In the genomic region with DNA sequence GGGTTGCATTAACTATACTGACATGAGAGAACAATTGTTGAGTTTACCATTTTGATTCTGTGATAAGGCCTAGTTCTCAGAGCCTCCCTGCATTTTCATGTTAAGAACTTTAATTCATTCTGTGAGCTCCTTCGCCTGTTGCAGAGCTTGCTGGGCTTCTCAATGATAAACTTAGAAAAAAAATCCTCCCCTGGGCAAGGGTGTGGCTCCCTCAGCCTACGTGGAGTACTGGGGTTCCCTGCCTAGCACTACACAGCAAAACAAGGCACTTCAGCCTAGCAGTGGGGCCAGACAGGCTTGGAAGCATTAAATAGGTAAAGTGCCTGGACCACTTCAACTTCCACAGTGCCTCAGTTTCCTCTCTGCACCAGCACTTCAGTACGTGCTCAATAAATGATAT, we compare ENCODE assay signal across 21 mouse cellular contexts. TPM values are rescaled to one million over a fixed set of nuclear protein-coding genes. Genes with fewer than 3 reads are reported as not detected.
DNase-seq lines count a peak whose midpoint lies in the region; ATAC-seq and TF ChIP-seq lines count a peak whose summit lies in the region.
"Had no signal": no experiment of that assay in that cellular context is flagged by ENCODE, and none has a peak within 500 bp of the region (broad histone marks: within the 10 kb centered on the region; RNA-seq: fewer than 3 reads in every experiment).

No protein-coding gene starts in this region.

- DNase-seq in heart, postnatal 36 days, result no peak
- no peak for DNase-seq in lung, postnatal 0 days (ENCODE audit: low spot score)
- DNase-seq in lung, adult 2 months, result no peak
- no peak for DNase-seq in embryo, embryonic 9.5 days (ENCODE audit: extremely low spot score)
- no peak for DNase-seq in cerebellum, adult 8-10 months
- DNase-seq in frontal cortex, postnatal 14 days (ENCODE audit: low spot score in 2 of 2), result no peak
- DNase-seq: cerebellum, adult 11-12 months had no signal

- intact Hi-C loops in heart, postnatal 36 days (cut with DNase I), result no loop called here

- no peak overlapping the region for H3K4me2 ChIP-seq in heart, embryonic 12.5 days
- 0 out of 2 replicates have a peak overlapping the region, but pooled peaks have one; percentile 20 for H3K4me2 ChIP-seq in lung, postnatal 0 days (replicated peaks; ENCODE audit: low read depth, low read length)
- no peak overlapping the region for H3K4me2 ChIP-seq in intestine, postnatal 0 days (replicated peaks; ENCODE audit: low read depth)

- TF ChIP-seq EP300 in lung, postnatal 0 days (IDR thresholded peaks at IDR 0.05), result no peak

- no peak for TF ChIP-seq CTCF in lung, postnatal 0 days (IDR thresholded peaks at IDR 0.05)
- TF ChIP-seq CTCF in lung, adult 2 months (IDR thresholded peaks at IDR 0.05; ENCODE audit: insufficient read depth, low read length), result no peak
- TF ChIP-seq CTCF in intestine, postnatal 0 days (IDR thresholded peaks at IDR 0.05; ENCODE audit: low read depth), result no peak

- peak overlapping the region; percentile 90 for H3K27ac ChIP-seq in heart, embryonic 12.5 days (ENCODE audit: poor library complexity, severe bottlenecking)
- 0 out of 2 replicates have a peak overlapping the region, but pooled peaks have one; percentile 17 for H3K27ac ChIP-seq in lung, postnatal 0 days (ENCODE audit: low read length)
- H3K27ac ChIP-seq in intestine, postnatal 0 days (ENCODE audit: low read depth, low read length), result 0 out of 2 replicates have a peak overlapping the region, but pooled peaks have one; percentile 31
- H3K27ac ChIP-seq: kidney, postnatal 0 days; liver, embryonic 14.5 days had no signal

- H3K27me3 ChIP-seq in heart, embryonic 12.5 days (replicated peaks), result no peaks in the 10 kb centered on the region
- no peaks in the 10 kb centered on the region for H3K27me3 ChIP-seq in lung, postnatal 0 days (replicated peaks; ENCODE audit: insufficient read depth, low read length)
- no peaks in the 10 kb centered on the region for H3K27me3 ChIP-seq in intestine, postnatal 0 days (replicated peaks; ENCODE audit: control insufficient read depth, insufficient read depth, low read length)

- H3K4me3 ChIP-seq in heart, embryonic 12.5 days, result no peak overlapping the region
- no peak overlapping the region for H3K4me3 ChIP-seq in lung, postnatal 0 days (ENCODE audit: low read depth, low read length)
- no peak overlapping the region for H3K4me3 ChIP-seq in lung, adult 2 months (replicated peaks; ENCODE audit: extremely low read depth, low read depth, low read length)
- H3K4me3 ChIP-seq in intestine, postnatal 0 days (ENCODE audit: low read depth, low read length), result no peak overlapping the region
- H3K4me3 ChIP-seq: erythroblast, embryonic 14.5 days had no signal

- no peak overlapping the region for H3K9ac ChIP-seq in heart, embryonic 12.5 days
- no peak overlapping the region for H3K9ac ChIP-seq in lung, postnatal 0 days (replicated peaks; ENCODE audit: low read depth)
- no peak overlapping the region for H3K9ac ChIP-seq in intestine, postnatal 0 days (ENCODE audit: low read depth, low read length)
- H3K9ac ChIP-seq: liver, embryonic 14.5 days had no signal

- peaks cover 32% of the 10 kb centered on the region for H3K36me3 ChIP-seq in heart, embryonic 12.5 days
- no peaks in the 10 kb centered on the region; the same call in 1 of the 2 replicates for H3K36me3 ChIP-seq in lung, postnatal 0 days (ENCODE audit: insufficient read depth, low read length)
- H3K36me3 ChIP-seq in intestine, postnatal 0 days (ENCODE audit: control insufficient read depth, insufficient read depth), result peaks cover 8% of the 10 kb centered on the region; the same call in 1 of the 2 replicates

- H3K4me1 ChIP-seq in heart, embryonic 12.5 days (replicated peaks), result peaks cover 14% of the 10 kb centered on the region
- H3K4me1 ChIP-seq in lung, postnatal 0 days (ENCODE audit: insufficient read depth, low read depth, low read length), result peaks cover 4% of the 10 kb centered on the region; the same call in 1 of the 2 replicates
- H3K4me1 ChIP-seq in lung, adult 2 months (ENCODE audit: control insufficient read depth, insufficient read depth, low read length), result peaks cover 11% of the 10 kb centered on the region
- H3K4me1 ChIP-seq in intestine, postnatal 0 days (replicated peaks; ENCODE audit: control insufficient read depth, insufficient read depth, low read length), result peaks cover 7% of the 10 kb centered on the region; the same call in 1 of the 2 replicates

- no peak for ATAC-seq in heart, embryonic 12.5 days (ENCODE audit: insufficient number of reproducible peaks, low FRiP score)
- no peak for ATAC-seq in lung, postnatal 0 days
- ATAC-seq in intestine, postnatal 0 days, result no peak
- ATAC-seq: inflammation-experienced regulatory T-cells, adult 6 months; midbrain, embryonic 16.5 days had no signal

- no peaks in the 10 kb centered on the region for H3K9me3 ChIP-seq in heart, embryonic 12.5 days (replicated peaks)
- no peaks in the 10 kb centered on the region for H3K9me3 ChIP-seq in lung, postnatal 0 days (ENCODE audit: low read length)
- H3K9me3 ChIP-seq in intestine, postnatal 0 days (ENCODE audit: control insufficient read depth), result no peaks in the 10 kb centered on the region

- no peak for TF ChIP-seq POLR2A in lung, adult 2 months (IDR thresholded peaks at IDR 0.05; ENCODE audit: borderline replicate concordance, extremely low read depth, low read depth, low read length)

- 62% methylated on average over 3 of the region's 3 CpGs for WGBS in heart, embryonic 12.5 days
- 55% methylated on average over 3 of the region's 3 CpGs for WGBS in lung, postnatal 0 days
- WGBS in lung, adult 2 months, result 54% methylated on average over 3 of the region's 3 CpGs
- WGBS in intestine, postnatal 0 days, result 45% methylated on average over 3 of the region's 3 CpGs

RNA-seq across cellular contexts. Expression of gene Lsm4, which starts 8.4 kb away (rescaled TPM):
- polyA plus RNA-seq in heart, embryonic 12.5 days (2016; fragmentation: Nextera tagmentation; extraction: Ambion mirVana), result 289 and 301 TPM in 2 replicates
- total RNA-seq in heart, postnatal 36 days (2021), result 10 to 100 TPM; 64.0 to 66.8 TPM
- polyA plus RNA-seq in lung, postnatal 0 days (2015; fragmentation: Nextera tagmentation; extraction: Ambion mirVana), result 95.9 and 104 TPM in 2 replicates
- 75.2 and 76.3 TPM in 2 replicates for polyA plus RNA-seq in lung, adult 2 months (2012; rRNA removed)
- 181 and 182 TPM in 2 replicates for polyA plus RNA-seq in intestine, postnatal 0 days (2015; fragmentation: Nextera tagmentation; extraction: Ambion mirVana)

RNA-seq across cellular contexts. Expression of gene Jund, which starts 17.3 kb away (rescaled TPM):
- polyA plus RNA-seq in heart, embryonic 12.5 days (2016; fragmentation: Nextera tagmentation; extraction: Ambion mirVana), result 183 and 206 TPM in 2 replicates
- 100 to 1,000 TPM; 124 to 138 TPM for total RNA-seq in heart, postnatal 36 days (2021)
- polyA plus RNA-seq in lung, postnatal 0 days (2015; fragmentation: Nextera tagmentation; extraction: Ambion mirVana), result 107 and 109 TPM in 2 replicates
- 378 and 717 TPM in 2 replicates for polyA plus RNA-seq in lung, adult 2 months (2012; rRNA removed)
- polyA plus RNA-seq in intestine, postnatal 0 days (2015; fragmentation: Nextera tagmentation; extraction: Ambion mirVana), result 114 and 121 TPM in 2 replicates

RNA-seq across cellular contexts. Expression of gene Pgpep1, which starts 21.2 kb away (rescaled TPM):
- polyA plus RNA-seq in heart, embryonic 12.5 days (2016; fragmentation: Nextera tagmentation; extraction: Ambion mirVana), result 32.1 and 35.6 TPM in 2 replicates
- 10 to 100 TPM; 39.6 to 44.9 TPM for total RNA-seq in heart, postnatal 36 days (2021)
- 32.9 and 34.4 TPM in 2 replicates for polyA plus RNA-seq in lung, postnatal 0 days (2015; fragmentation: Nextera tagmentation; extraction: Ambion mirVana)
- 32.2 and 33.7 TPM in 2 replicates for polyA plus RNA-seq in lung, adult 2 months (2012; rRNA removed)
- 79.0 and 92.1 TPM in 2 replicates for polyA plus RNA-seq in intestine, postnatal 0 days (2015; fragmentation: Nextera tagmentation; extraction: Ambion mirVana)

RNA-seq across cellular contexts. Expression of gene Iqcn, which starts 21.8 kb away (rescaled TPM):
- polyA plus RNA-seq in heart, embryonic 12.5 days (2016; fragmentation: Nextera tagmentation; extraction: Ambion mirVana), result 0.04 and 0.06 TPM in 2 replicates
- total RNA-seq in heart, postnatal 36 days (2021), result under 1 TPM in 1 of 2 experiments, not detected in 1; 0.06 TPM
- polyA plus RNA-seq in lung, postnatal 0 days (2015; fragmentation: Nextera tagmentation; extraction: Ambion mirVana), result 0.04 and 0.07 TPM in 2 replicates
- polyA plus RNA-seq in lung, adult 2 months (2012; rRNA removed), result 0.03 TPM in 1 of 2 replicates, not detected in the other
- polyA plus RNA-seq in intestine, postnatal 0 days (2015; fragmentation: Nextera tagmentation; extraction: Ambion mirVana), result not detected in 2 replicates
- polyA plus RNA-seq: erythroblast, embryonic 14.5 days; inflammation-experienced regulatory T-cells, adult 6 months; liver, embryonic 14.5 days; midbrain, embryonic 16.5 days; neural tube, embryonic 11.5 days had no signal

RNA-seq across cellular contexts. Expression of gene Gm3336, which starts 36.9 kb away (rescaled TPM):
- polyA plus RNA-seq in heart, embryonic 12.5 days (2016; fragmentation: Nextera tagmentation; extraction: Ambion mirVana), result not detected in 2 replicates
- total RNA-seq in heart, postnatal 36 days (2021), result not detected
- polyA plus RNA-seq in lung, postnatal 0 days (2015; fragmentation: Nextera tagmentation; extraction: Ambion mirVana), result 0.50 and 0.54 TPM in 2 replicates
- 0.43 and 1.2 TPM in 2 replicates for polyA plus RNA-seq in lung, adult 2 months (2012; rRNA removed)
- polyA plus RNA-seq in intestine, postnatal 0 days (2015; fragmentation: Nextera tagmentation; extraction: Ambion mirVana), result 2.8 TPM in 2 replicates
- total RNA-seq: adrenal gland, adult 8-10 months; gastrocnemius, postnatal 36 days; layer of hippocampus, adult 8-10 months had no signal
- polyA plus RNA-seq: brain, embryonic 14.5 days; cortical plate, adult 2 months; erythroblast, embryonic 14.5 days; hindbrain, embryonic 11.5 days; midbrain, embryonic 16.5 days; neural tube, embryonic 11.5 days had no signal

Comparison
In these comparisons a context has a peak if more than half of its experiments do, and no peak if none do; other contexts are left out.
1. H3K27ac ChIP-seq: peak in every context shown above with its lines; median percentile 90 in heart, embryonic 12.5 days; 31 in intestine, postnatal 0 days; 17 in lung, postnatal 0 days.